Mouse (Mus musculus) stomach, embryonic 16.5 days (tissue): ENCODE measurements around the gene Tmem273. TPM values are rescaled to one million over a fixed set of nuclear protein-coding genes. Genes with fewer than 3 reads are reported as not detected.

Experiments used
- ATAC-seq: fragments of 200-750 bp; cut with Nextera tagmentation; 2 replicates; pipeline ENCODE4 v1.8.0; 2017; ENCODE audit warnings: moderate number of reproducible peaks, moderate TSS enrichment; ENCODE audit not compliant: insufficient read depth, low FRiP score
- H3K27ac ChIP-seq: fragments of 300-500 bp; sonication (generic); 2 replicates; pipeline ENCODE4 v1.5.1; 2014; ENCODE audit warnings: low read length
- H3K27me3 ChIP-seq: fragments of 300-500 bp; sonication (generic); 2 replicates; pipeline ENCODE4 v1.6.1; 2014; ENCODE audit warnings: low read length, control low read depth, mixed read lengths; ENCODE audit not compliant: control insufficient read depth, insufficient read depth
- H3K36me3 ChIP-seq: fragments of 300-500 bp; sonication (generic); 2 replicates; pipeline ENCODE4 v1.6.1; 2014; ENCODE audit warnings: low read length; ENCODE audit not compliant: control insufficient read depth, insufficient read depth
- H3K4me1 ChIP-seq: fragments of 300-500 bp; sonication (generic); 2 replicates; pipeline ENCODE4 v1.6.1; 2014; ENCODE audit warnings: low read length, control low read depth, mixed read lengths; ENCODE audit not compliant: control insufficient read depth, insufficient read depth
- H3K4me2 ChIP-seq: fragments of 300-500 bp; sonication (generic); 2 replicates; pipeline ENCODE4 v1.6.1; 2014; ENCODE audit warnings: low read depth, low read length, mixed read lengths
- H3K4me3 ChIP-seq: fragments of 300-500 bp; sonication (generic); replicated peaks from 2 replicates; pipeline ENCODE4 v1.5.1; 2014; ENCODE audit warnings: mild to moderate bottlenecking, low read length
- H3K9ac ChIP-seq: fragments of 300-500 bp; sonication (generic); 2 replicates; pipeline ENCODE4 v1.6.1; 2014; ENCODE audit warnings: low read length
- H3K9me3 ChIP-seq: fragments of 300-500 bp; sonication (generic); replicated peaks from 2 replicates; pipeline ENCODE4 v1.6.1; 2016; ENCODE audit warnings: low read length, control low read depth; ENCODE audit not compliant: control insufficient read depth
- WGBS: fragments of 180-500 bp; shearing (Covaris S2); extraction: QIAGEN DNeasy Blood & Tissue Kit; methylation state at CpG from one replicate; pipeline ENCODE4 v1.1.7; 2014; 5-methylcytosine and 5-hydroxymethylcytosine counted together
- polyA plus RNA-seq: library from polyadenylated mRNA; unstranded; fragments of >200 nt; fragmentation: Nextera tagmentation; extraction: Ambion mirVana; gene quantifications from 2 replicates; pipeline ENCODE4 v1.2.1, GENCODE M21; 2015

Tmem273 gene
- polyA plus RNA-seq = 1.5 and 1.6 TPM in 2 replicates

GRCm38 (mm10) chr14:32785556-32786130, at the start of gene Tmem273:
Gene Tmem273, plus strand, starts transcription at chr14:32785963.
- Histone ChIP-seq H3K27me3 (no peaks in the 10 kb centered on the region), H3K36me3 (no peaks in the 10 kb centered on the region), H3K27ac (no peak within 1 kb of the TSS), H3K4me1 (no peaks in the 10 kb centered on the region), H3K9ac (no peak within 1 kb of the TSS), H3K4me3 (no peak within 1 kb of the TSS), H3K4me2 (no peak within 1 kb of the TSS), H3K9me3 (no peaks in the 10 kb centered on the region)
- WGBS = 62% methylated on average over 3 of the region's 3 CpGs
- ATAC-seq = no peak

GRCm38 (mm10) chr14:32736561-32736960, 49.2 kb upstream of the Tmem273 start:
- H3K36me3 ChIP-seq = no peaks in the 10 kb centered on the region
- 77% methylated on average over 6 of the region's 6 CpGs for WGBS

GRCm38 (mm10) chr14:32738586-32738985, 47.2 kb upstream of the Tmem273 start:
- peaks cover 8% of the 10 kb centered on the region; the same call in 1 of the 2 replicates for H3K9me3 ChIP-seq
- WGBS = 87% methylated on average over 5 of the region's 5 CpGs
- no peaks in the 10 kb centered on the region for H3K4me1 ChIP-seq
- no peak overlapping the region for H3K4me2 ChIP-seq
- H3K27ac ChIP-seq = no peak overlapping the region
- no peaks in the 10 kb centered on the region for H3K36me3 ChIP-seq
- H3K9ac ChIP-seq = no peak overlapping the region
- no peaks in the 10 kb centered on the region for H3K27me3 ChIP-seq
- no peak overlapping the region for H3K4me3 ChIP-seq
- no peak for ATAC-seq

More at GRCm38 (mm10) chr14:32736561-32736960, 49.2 kb upstream of the Tmem273 start:
- H3K4me3 ChIP-seq = no peak overlapping the region
- no peak for ATAC-seq
- H3K4me1 ChIP-seq = no peaks in the 10 kb centered on the region
- no peak overlapping the region for H3K27ac ChIP-seq
- no peaks in the 10 kb centered on the region for H3K27me3 ChIP-seq
- H3K9ac ChIP-seq = no peak overlapping the region
- no peak overlapping the region for H3K4me2 ChIP-seq
- H3K9me3 ChIP-seq = peaks cover 8% of the 10 kb centered on the region; the same call in 1 of the 2 replicates

- Histone ChIP-seq H3K27ac (no peak overlapping the region), H3K4me1 (no peaks in the 10 kb centered on the region), H3K9ac (no peak overlapping the region), H3K4me3 (no peak overlapping the region), H3K36me3 (no peaks in the 10 kb centered on the region), H3K9me3 (no peaks in the 10 kb centered on the region), H3K4me2 (no peak overlapping the region), H3K27me3 (no peaks in the 10 kb centered on the region)
- 65% methylated on average over 6 of the region's 6 CpGs for WGBS
- ATAC-seq = no peak
These were observed 37.2 kb upstream of the Tmem273 start for GRCm38 (mm10) chr14:32748519-32748918.

- Histone ChIP-seq H3K9ac (no peak overlapping the region), H3K4me2 (no peak overlapping the region), H3K27me3 (no peaks in the 10 kb centered on the region), H3K4me3 (no peak overlapping the region), H3K9me3 (no peaks in the 10 kb centered on the region), H3K36me3 (no peaks in the 10 kb centered on the region), H3K4me1 (no peaks in the 10 kb centered on the region), H3K27ac (no peak overlapping the region)
- 77% methylated on average over 6 of the region's 6 CpGs for WGBS
- no peak for ATAC-seq
These were observed 35.0 kb upstream of the Tmem273 start for GRCm38 (mm10) chr14:32750727-32751126.

GRCm38 (mm10) chr14:32754286-32754685, 31.5 kb upstream of the Tmem273 start:
- no peak overlapping the region for H3K9ac ChIP-seq
- 12% methylated on average over 1 of the region's 1 CpGs for WGBS
- H3K4me3 ChIP-seq = no peak overlapping the region
- ATAC-seq = no peak
- H3K9me3 ChIP-seq = no peaks in the 10 kb centered on the region
- H3K27me3 ChIP-seq = no peaks in the 10 kb centered on the region
- no peak overlapping the region for H3K27ac ChIP-seq
- no peak overlapping the region for H3K4me2 ChIP-seq
- H3K36me3 ChIP-seq = no peaks in the 10 kb centered on the region
- H3K4me1 ChIP-seq = no peaks in the 10 kb centered on the region

- Histone ChIP-seq H3K36me3 (no peaks in the 10 kb centered on the region), H3K9ac (no peak overlapping the region), H3K4me2 (no peak overlapping the region), H3K27ac (no peak overlapping the region), H3K4me1 (no peaks in the 10 kb centered on the region), H3K9me3 (no peaks in the 10 kb centered on the region), H3K27me3 (no peaks in the 10 kb centered on the region), H3K4me3 (no peak overlapping the region)
- 83% methylated on average over 1 of the region's 1 CpGs for WGBS
- ATAC-seq = no peak
These were observed 23.6 kb upstream of the Tmem273 start for GRCm38 (mm10) chr14:32762177-32762576.

GRCm38 (mm10) chr14:32770563-32770962, 15.2 kb upstream of the Tmem273 start:
- Histone ChIP-seq H3K9ac (no peak overlapping the region), H3K9me3 (no peaks in the 10 kb centered on the region), H3K36me3 (no peaks in the 10 kb centered on the region), H3K27ac (no peak overlapping the region), H3K4me1 (no peaks in the 10 kb centered on the region), H3K4me3 (no peak overlapping the region), H3K4me2 (no peak overlapping the region), H3K27me3 (no peaks in the 10 kb centered on the region)
- whole genome bisulfite sequencing = 78% methylated on average over 6 of the region's 6 CpGs
- no peak for ATAC-seq

GRCm38 (mm10) chr14:32772085-32772484, 13.7 kb upstream of the Tmem273 start:
- H3K4me3 ChIP-seq = no peak overlapping the region
- H3K27me3 ChIP-seq = no peaks in the 10 kb centered on the region
- H3K9ac ChIP-seq = no peak overlapping the region
- H3K9me3 ChIP-seq = no peaks in the 10 kb centered on the region
- H3K27ac ChIP-seq = no peak overlapping the region
- WGBS = 52% methylated on average over 4 of the region's 4 CpGs
- no peaks in the 10 kb centered on the region for H3K36me3 ChIP-seq
- H3K4me2 ChIP-seq = no peak overlapping the region
- ATAC-seq = no peak
- H3K4me1 ChIP-seq = no peaks in the 10 kb centered on the region
